Mouse (Mus musculus) kidney, postnatal 0 days (tissue): ENCODE data around the gene Cnpy4. TPM values are rescaled to one million over a fixed set of nuclear protein-coding genes. Genes with fewer than 3 reads are reported as not detected.

Experiments
- ATAC-seq: fragments of 200-750 bp; cut with Nextera tagmentation; replicated peaks from 2 replicates; pipeline ENCODE4 v1.8.0; 2017; ENCODE audit warnings: low read depth, moderate number of reproducible peaks, moderate TSS enrichment, moderate library complexity; ENCODE audit not compliant: low FRiP score
- DNase-seq: peaks from one replicate; pipeline ENCODE4 v3.0.0-alpha.2; 2016; ENCODE audit warnings: low spot score
- H3K27ac ChIP-seq: fragments of 300-500 bp; sonication (generic); 2 replicates; pipeline ENCODE4 v1.5.1; 2014; ENCODE audit warnings: mild to moderate bottlenecking
- H3K27me3 ChIP-seq: fragments of 300-500 bp; sonication (generic); 2 replicates; pipeline ENCODE4 v1.6.1; 2014; ENCODE audit warnings: low read length, mixed read lengths; ENCODE audit not compliant: insufficient read depth
- H3K36me3 ChIP-seq: fragments of 300-500 bp; sonication (generic); 2 replicates; pipeline ENCODE4 v1.6.1; 2014; ENCODE audit warnings: low read length, mixed read lengths; ENCODE audit not compliant: insufficient read depth
- H3K4me1 ChIP-seq: fragments of 300-500 bp; sonication (generic); replicated peaks from 2 replicates; pipeline ENCODE4 v1.6.1; 2014; ENCODE audit warnings: antibody characterized with exemption, low read length, mixed read lengths; ENCODE audit not compliant: insufficient read depth
- H3K4me2 ChIP-seq: fragments of 300-500 bp; sonication (generic); 2 replicates; pipeline ENCODE4 v1.6.1; 2014; ENCODE audit warnings: mild to moderate bottlenecking, low read length, moderate library complexity, mixed read lengths
- H3K4me3 ChIP-seq: fragments of 300-500 bp; sonication (generic); replicated peaks from 2 replicates; pipeline ENCODE4 v1.5.1; 2014; ENCODE audit warnings: low read depth, low read length
- H3K9ac ChIP-seq: fragments of 300-500 bp; sonication (generic); 2 replicates; pipeline ENCODE4 v1.6.1; 2014; ENCODE audit warnings: low read depth, low read length
- H3K9me3 ChIP-seq: fragments of 300-500 bp; sonication (generic); replicated peaks from 2 replicates; pipeline ENCODE4 v1.6.1; 2016; ENCODE audit warnings: low read length, inconsistent platforms, mixed read lengths
- CTCF ChIP-seq: IDR thresholded peaks from 2 replicates; pipeline ENCODE4 v1.5.1; 2016; ENCODE audit warnings: antibody characterized with exemption, low read depth, mild to moderate bottlenecking, moderate library complexity
- whole genome bisulfite sequencing: fragments of 180-500 bp; shearing (Covaris S2); extraction: QIAGEN DNeasy Blood & Tissue Kit; methylation state at CpG from one replicate; pipeline ENCODE4 v1.1.7; 2014; 5-methylcytosine and 5-hydroxymethylcytosine counted together
- polyA plus RNA-seq: library from polyadenylated mRNA; unstranded; fragments of >200 nt; fragmentation: Nextera tagmentation; extraction: Ambion mirVana; gene quantifications from 2 replicates; pipeline ENCODE4 v1.2.1, GENCODE M21; 2015

Cnpy4 gene
- polyA plus RNA-seq, 1 experiment from 2014 or later = 42.2 TPM

GRCm38 (mm10) chr5:138225700-138226099 lies 38.4 kb downstream of the Cnpy4 start, which contains the start of gene Nxpe5:
Gene Nxpe5 (plus strand): TSS chr5:138225898.
- ATAC-seq = no peak
- DNase-seq = no peak
- no peak for TF ChIP-seq CTCF
- Histone ChIP-seq H3K27ac (no peak within 1 kb of the TSS), H3K9me3 (no peaks in the 10 kb centered on the region), H3K4me1 (no peaks in the 10 kb centered on the region), H3K4me3 (no peak within 1 kb of the TSS), H3K27me3 (no peaks in the 10 kb centered on the region), H3K36me3 (no peaks in the 10 kb centered on the region), H3K9ac (no peak within 1 kb of the TSS), H3K4me2 (no peak within 1 kb of the TSS)
- 65% methylated on average over 2 of the region's 2 CpGs for WGBS

DNA sequence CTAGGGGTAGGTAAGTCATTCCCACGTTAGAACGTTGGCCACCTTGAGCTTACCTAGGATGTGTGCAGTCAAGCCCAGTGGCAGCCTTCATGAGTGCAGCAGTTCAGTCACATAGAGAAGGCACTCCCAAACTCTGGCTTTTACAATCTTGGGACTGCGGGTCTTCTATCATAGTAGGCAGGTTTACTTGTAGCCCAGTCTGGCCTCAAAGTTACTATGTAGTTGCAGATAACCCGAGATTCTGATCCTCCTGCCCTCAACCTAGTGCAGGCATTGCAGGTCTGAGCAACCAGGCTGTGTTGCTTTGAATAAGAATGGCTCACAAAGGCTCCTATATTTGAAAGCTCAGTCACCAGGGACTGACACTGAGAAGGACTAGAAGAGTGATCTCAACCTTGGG lies 39.2 kb downstream of the Cnpy4 start:
- no peak for DNase-seq
- Histone ChIP-seq H3K9me3 (no peaks in the 10 kb centered on the region), H3K9ac (no peak overlapping the region), H3K27me3 (no peaks in the 10 kb centered on the region), H3K4me3 (no peak overlapping the region), H3K36me3 (no peaks in the 10 kb centered on the region), H3K4me1 (no peaks in the 10 kb centered on the region), H3K27ac (no peak overlapping the region), H3K4me2 (no peak overlapping the region)
- WGBS = 80% methylated on average over 4 of the region's 4 CpGs
- ATAC-seq = no peak
- no peak for TF ChIP-seq CTCF

DNA sequence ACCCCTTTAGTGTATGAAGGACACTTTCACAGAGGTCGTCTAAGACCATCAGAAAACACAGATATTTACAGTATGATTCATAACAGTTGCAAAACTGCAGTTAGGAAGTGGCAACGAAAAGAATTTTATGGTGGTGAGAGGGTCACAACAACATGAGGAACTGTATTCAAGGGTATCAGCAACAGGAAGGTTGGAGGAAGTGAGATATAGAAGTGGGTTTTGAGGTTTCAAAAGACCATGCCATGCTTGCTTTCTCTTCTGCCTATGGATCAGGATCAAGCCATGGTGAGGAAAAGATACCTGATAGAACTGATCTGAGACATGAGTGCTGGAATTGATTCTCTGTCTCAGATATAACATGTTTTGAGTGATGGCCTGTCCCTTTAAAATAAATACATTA lies 40.1 kb downstream of the Cnpy4 start:
- Histone ChIP-seq H3K4me2 (no peak overlapping the region), H3K9ac (no peak overlapping the region), H3K9me3 (no peaks in the 10 kb centered on the region), H3K27ac (no peak overlapping the region), H3K4me1 (no peaks in the 10 kb centered on the region), H3K27me3 (no peaks in the 10 kb centered on the region), H3K4me3 (no peak overlapping the region), H3K36me3 (no peaks in the 10 kb centered on the region)
- DNase-seq (no peak), ATAC-seq (no peak)
- no peak for TF ChIP-seq CTCF
- WGBS = 72% methylated on average over 2 of the region's 2 CpGs

DNA sequence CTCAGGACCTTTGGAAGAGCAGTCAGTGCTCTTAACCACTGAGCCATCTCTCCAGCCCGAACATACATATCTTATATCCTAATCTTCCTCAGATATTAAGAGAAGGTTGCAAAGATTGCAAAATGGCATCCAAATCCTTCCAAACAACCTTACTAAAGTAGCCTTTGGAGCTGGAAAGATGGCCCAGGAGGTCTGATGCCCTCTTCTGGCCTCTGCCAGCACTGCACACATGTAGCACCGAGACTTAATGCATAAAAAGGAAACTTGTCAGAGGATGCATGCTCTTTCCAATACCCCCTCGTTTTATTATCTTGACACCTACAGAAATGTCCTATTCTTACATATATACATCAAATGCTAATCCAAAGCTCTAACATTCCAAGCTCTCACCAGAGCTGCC lies 40.7 kb downstream of the Cnpy4 start:
- Histone ChIP-seq H3K4me1 (no peaks in the 10 kb centered on the region), H3K27ac (no peak overlapping the region), H3K9me3 (no peaks in the 10 kb centered on the region), H3K27me3 (no peaks in the 10 kb centered on the region), H3K4me2 (no peak overlapping the region), H3K4me3 (no peak overlapping the region), H3K36me3 (no peaks in the 10 kb centered on the region), H3K9ac (no peak overlapping the region)
- WGBS = 55% methylated on average over 3 of the region's 3 CpGs
- ATAC-seq = no peak
- peak; percentile 71 for TF ChIP-seq CTCF
- DNase-seq = peak; percentile 17

DNA sequence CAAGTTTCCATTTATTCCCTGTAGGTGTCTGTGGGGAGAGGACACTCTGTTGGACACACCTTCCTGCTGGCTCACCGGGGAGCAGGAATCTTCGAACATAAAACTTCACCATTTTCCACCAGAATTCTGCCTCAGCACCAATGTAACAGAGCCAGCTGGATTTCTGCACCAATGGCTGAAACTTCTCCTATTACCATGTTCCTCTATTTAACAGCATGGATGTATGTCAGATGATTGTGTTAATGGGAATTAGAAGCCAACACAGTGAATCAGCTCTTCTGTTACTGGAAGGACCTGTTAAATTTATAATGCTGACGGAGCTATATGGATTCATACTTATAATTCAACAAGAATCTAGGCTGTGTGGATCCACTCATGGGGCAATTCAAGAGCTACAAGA lies 42.2 kb downstream of the Cnpy4 start:
- TF ChIP-seq CTCF = no peak
- ATAC-seq = no peak
- 81% methylated on average over 3 of the region's 3 CpGs for WGBS

GRCm38 (mm10) chr5:138233778-138234177 lies 46.5 kb downstream of the Cnpy4 start:
- Histone ChIP-seq H3K27me3 (no peaks in the 10 kb centered on the region), H3K9me3 (no peaks in the 10 kb centered on the region), H3K4me2 (no peak overlapping the region), H3K4me3 (no peak overlapping the region), H3K27ac (peak overlapping the region; percentile 70), H3K9ac (no peak overlapping the region), H3K36me3 (no peaks in the 10 kb centered on the region), H3K4me1 (no peaks in the 10 kb centered on the region)
- WGBS = 67% methylated on average over 2 of the region's 2 CpGs
- peak; percentile 8 for DNase-seq
- no peak for TF ChIP-seq CTCF
- ATAC-seq = no peak

More for the DNA sequence above, 42.2 kb downstream of the Cnpy4 start:
- no peaks in the 10 kb centered on the region for H3K27me3 ChIP-seq
- DNase-seq = no peak
- no peaks in the 10 kb centered on the region for H3K9me3 ChIP-seq
- H3K4me2 ChIP-seq = no peak overlapping the region
- no peaks in the 10 kb centered on the region for H3K4me1 ChIP-seq
- no peaks in the 10 kb centered on the region for H3K36me3 ChIP-seq
- no peak overlapping the region for H3K27ac ChIP-seq
- H3K9ac ChIP-seq = no peak overlapping the region
- no peak overlapping the region for H3K4me3 ChIP-seq

DNA sequence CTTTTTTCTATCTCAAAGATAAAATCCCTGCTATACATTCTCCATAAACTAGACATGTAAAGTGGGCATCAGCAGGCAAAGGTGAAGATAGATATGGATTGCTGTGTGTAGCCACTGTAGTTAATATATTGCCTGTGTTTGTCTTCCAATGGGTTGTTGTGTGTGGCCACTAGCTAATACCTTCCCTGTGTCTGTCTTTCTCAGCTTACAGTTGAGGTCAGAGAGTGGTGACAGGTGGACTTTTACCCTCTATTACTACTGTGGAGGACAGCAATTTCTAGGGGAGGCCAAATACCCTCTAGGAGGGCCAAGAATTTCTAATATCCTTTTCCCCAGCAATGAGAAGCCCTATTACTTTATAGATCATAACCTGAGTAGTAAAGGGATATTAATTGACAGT lies 46.9 kb downstream of the Cnpy4 start:
- peak overlapping the region; percentile 70 for H3K27ac ChIP-seq
- no peaks in the 10 kb centered on the region for H3K36me3 ChIP-seq
- no peak overlapping the region for H3K4me2 ChIP-seq
- no peaks in the 10 kb centered on the region for H3K4me1 ChIP-seq
- H3K4me3 ChIP-seq = no peak overlapping the region
- H3K9ac ChIP-seq = 0 out of 2 replicates have a peak overlapping the region, but pooled peaks have one; percentile 10
- no peaks in the 10 kb centered on the region for H3K27me3 ChIP-seq
- DNase-seq (no peak), ATAC-seq (no peak)
- TF ChIP-seq CTCF = no peak
- no peaks in the 10 kb centered on the region for H3K9me3 ChIP-seq
